18 mouse cellular contexts compared by ENCODE assay signal in genomic region chr11:76361422-76361821, GRCm38 (mm10). TPM values are rescaled to one million over a fixed set of nuclear protein-coding genes. Genes with fewer than 3 reads are reported as not detected.
DNase-seq lines count a peak whose midpoint lies in the region; ATAC-seq lines count a peak whose summit lies in the region.
"Had no signal": no experiment of that assay in that cellular context is flagged by ENCODE, and none has a peak within 500 bp of the region (broad histone marks: within the 10 kb centered on the region; RNA-seq: fewer than 3 reads in every experiment).

No protein-coding gene starts in this region.

- no peak overlapping the region for H3K4me2 ChIP-seq in limb, embryonic 12.5 days
- H3K4me2 ChIP-seq: forebrain, embryonic 15.5 days; heart, embryonic 11.5 days; hindbrain, embryonic 12.5 days; hindbrain, embryonic 15.5 days had no signal

- DNase-seq in adrenal gland, adult (ENCODE audit: inconsistent age in 2 of 2, low spot score in 1 of 2) = peak; percentile 52 to 82
- no peak for DNase-seq in adrenal gland, postnatal 4 days (ENCODE audit: low spot score in 2 of 2)
- DNase-seq in adrenal gland, postnatal 25 days = peak; percentile 25
- no peak for DNase-seq in adrenal gland, adult 8-10 months
- DNase-seq in limb, embryonic 10.5 days (ENCODE audit: low spot score) = no peak
- no peak for DNase-seq in lung, postnatal 36 days
- DNase-seq: cerebellum, adult 18-20 months; cerebellum, adult 9-10 months; cerebellum, postnatal 14 days; gastrocnemius, postnatal 14 days; heart, adult 11 months had no signal

- H3K9ac ChIP-seq in limb, embryonic 12.5 days (replicated peaks) = no peak overlapping the region
- H3K9ac ChIP-seq: forebrain, embryonic 15.5 days; hindbrain, embryonic 12.5 days; hindbrain, embryonic 15.5 days had no signal

- 0 out of 2 replicates have a peak overlapping the region, but pooled peaks have one; percentile 17 for H3K27ac ChIP-seq in limb, embryonic 12.5 days
- H3K27ac ChIP-seq in limb, embryonic 10.5 days = no peak overlapping the region
- H3K27ac ChIP-seq: forebrain, embryonic 15.5 days; hindbrain, embryonic 12.5 days; hindbrain, embryonic 15.5 days had no signal

- no peaks in the 10 kb centered on the region for H3K9me3 ChIP-seq in limb, embryonic 12.5 days
- no peaks in the 10 kb centered on the region for H3K9me3 ChIP-seq in limb, embryonic 10.5 days (replicated peaks)
- H3K9me3 ChIP-seq: forebrain, embryonic 15.5 days; hindbrain, embryonic 12.5 days; hindbrain, embryonic 15.5 days had no signal

- no peaks in the 10 kb centered on the region for H3K27me3 ChIP-seq in limb, embryonic 12.5 days
- H3K27me3 ChIP-seq in limb, embryonic 10.5 days (ENCODE audit: low read depth, poor library complexity, severe bottlenecking) = no peaks in the 10 kb centered on the region
- H3K27me3 ChIP-seq: forebrain, embryonic 15.5 days; hindbrain, embryonic 12.5 days; hindbrain, embryonic 15.5 days had no signal

- no peak overlapping the region for H3K4me3 ChIP-seq in limb, embryonic 12.5 days (replicated peaks)
- H3K4me3 ChIP-seq in limb, embryonic 10.5 days = no peak overlapping the region
- H3K4me3 ChIP-seq: forebrain, embryonic 15.5 days; hindbrain, embryonic 12.5 days; hindbrain, embryonic 15.5 days had no signal

- peaks cover 3% of the 10 kb centered on the region; the same call in 1 of the 2 replicates for H3K36me3 ChIP-seq in limb, embryonic 12.5 days
- peaks cover 9% of the 10 kb centered on the region for H3K36me3 ChIP-seq in limb, embryonic 10.5 days
- H3K36me3 ChIP-seq: forebrain, embryonic 15.5 days; hindbrain, embryonic 12.5 days; hindbrain, embryonic 15.5 days had no signal

- WGBS in limb, embryonic 12.5 days = 37% methylated on average over 4 of the region's 4 CpGs
- 53% methylated on average over 4 of the region's 4 CpGs for WGBS in limb, embryonic 10.5 days

- ATAC-seq in limb, embryonic 12.5 days (ENCODE audit: insufficient number of reproducible peaks, insufficient read depth, low FRiP score, low TSS enrichment, low read depth) = no peak
- ATAC-seq: activated CD4-positive, CD25-positive, alpha-beta regulatory T cell, adult 4 months; forebrain, embryonic 15.5 days; intestine, postnatal 0 days had no signal

- peaks cover 78% of the 10 kb centered on the region for H3K4me1 ChIP-seq in limb, embryonic 12.5 days (replicated peaks)
- peaks cover 68% of the 10 kb centered on the region for H3K4me1 ChIP-seq in limb, embryonic 10.5 days

RNA-seq across cellular contexts. Expression of gene Nxn, which starts 37.5 kb away (rescaled TPM):
- total RNA-seq in adrenal gland, postnatal 4 days (2021) = 10 to 100 TPM; 26.4 to 28.3 TPM
- 23.8 and 29.5 TPM in 2 replicates for total RNA-seq in adrenal gland, postnatal 25 days (2021)
- 10 to 100 TPM; 33.5 to 43.6 (median 40.8) TPM for total RNA-seq in adrenal gland, adult 8-10 months (2022)
- polyA plus RNA-seq in limb, embryonic 12.5 days (2016; fragmentation: Nextera tagmentation; extraction: Ambion mirVana) = 61.2 and 67.7 TPM in 2 replicates
- 53.3 and 55.7 TPM in 2 replicates for polyA plus RNA-seq in limb, embryonic 10.5 days (2016; fragmentation: Nextera tagmentation; extraction: Ambion mirVana)

RNA-seq across cellular contexts. Expression of gene Timm22, which starts 45.3 kb away (rescaled TPM):
- 10 to 100 TPM; 46.5 to 52.9 TPM for total RNA-seq in adrenal gland, postnatal 4 days (2021)
- total RNA-seq in adrenal gland, postnatal 25 days (2021) = 38.9 and 47.4 TPM in 2 replicates
- 10 to 100 TPM; 47.6 to 64.2 (median 56.4) TPM for total RNA-seq in adrenal gland, adult 8-10 months (2022)
- 127 and 149 TPM in 2 replicates for polyA plus RNA-seq in limb, embryonic 12.5 days (2016; fragmentation: Nextera tagmentation; extraction: Ambion mirVana)
- polyA plus RNA-seq in limb, embryonic 10.5 days (2016; fragmentation: Nextera tagmentation; extraction: Ambion mirVana) = 144 and 147 TPM in 2 replicates

Comparison
In these comparisons a context has a peak if more than half of its experiments do, and no peak if none do; other contexts are left out.
1. DNase-seq: peak in adrenal gland, adult (2 of 2) and adrenal gland, postnatal 25 days (single experiment); none in adrenal gland, postnatal 4 days (0 of 2), adrenal gland, adult 8-10 months (single experiment), limb, embryonic 10.5 days (single experiment) and lung, postnatal 36 days (single experiment).